Mouse (Mus musculus) hindbrain, embryonic 16.5 days (tissue): ENCODE data around the gene Rnf121. TPM values are rescaled to one million over a fixed set of nuclear protein-coding genes. Genes with fewer than 3 reads are reported as not detected.
"Not testable (repeated sequence)": the region's sequence is repeated elsewhere in the genome, so short reads cannot be mapped to it uniquely, and the experiment has no call there.

ENCODE experiments used
- ATAC-seq: fragments of 200-750 bp; cut with Nextera tagmentation; 2 replicates; pipeline ENCODE4 v1.8.0; 2017; ENCODE audit warnings: moderate TSS enrichment, moderate library complexity
- H3K27ac ChIP-seq: fragments of 300-500 bp; sonication (generic); 2 replicates; pipeline ENCODE4 v1.5.1; 2014; ENCODE audit warnings: low read depth, mild to moderate bottlenecking, control low read depth, low read length, moderate library complexity
- H3K27me3 ChIP-seq: fragments of 300-500 bp; sonication (generic); replicated peaks from 2 replicates; pipeline ENCODE4 v1.6.1; 2014; ENCODE audit warnings: low read length; ENCODE audit not compliant: control insufficient read depth, insufficient read depth
- H3K36me3 ChIP-seq: fragments of 300-500 bp; sonication (generic); 2 replicates; pipeline ENCODE4 v1.6.1; 2014; ENCODE audit warnings: mild to moderate bottlenecking, low read length, moderate library complexity, mixed read lengths; ENCODE audit not compliant: control insufficient read depth, insufficient read depth
- H3K4me1 ChIP-seq: fragments of 300-500 bp; sonication (generic); 2 replicates; pipeline ENCODE4 v1.6.1; 2014; ENCODE audit warnings: low read depth, low read length; ENCODE audit not compliant: control insufficient read depth, insufficient read depth
- H3K4me2 ChIP-seq: fragments of 300-500 bp; sonication (generic); 2 replicates; pipeline ENCODE4 v1.6.1; 2014; ENCODE audit warnings: mild to moderate bottlenecking, low read length, control low read depth, moderate library complexity
- H3K4me3 ChIP-seq: fragments of 300-500 bp; sonication (generic); 2 replicates; pipeline ENCODE4 v1.5.1; 2014; ENCODE audit warnings: mild to moderate bottlenecking, low read length, control low read depth, moderate library complexity
- H3K9ac ChIP-seq: fragments of 300-500 bp; sonication (generic); 2 replicates; pipeline ENCODE4 v1.6.1; 2014; ENCODE audit warnings: low read depth, mild to moderate bottlenecking, control low read depth, low read length, moderate library complexity
- H3K9me3 ChIP-seq: fragments of 300-500 bp; sonication (generic); 2 replicates; pipeline ENCODE4 v1.6.1; 2014; ENCODE audit warnings: mild to moderate bottlenecking, low read length, moderate library complexity; ENCODE audit not compliant: control insufficient read depth
- WGBS: fragments of 180-500 bp; shearing (Covaris S2); extraction: QIAGEN DNeasy Blood & Tissue Kit; methylation state at CpG from one replicate; pipeline ENCODE4 v1.1.7; 2014; 5-methylcytosine and 5-hydroxymethylcytosine counted together
- polyA plus RNA-seq: library from polyadenylated mRNA; unstranded; fragments of >200 nt; fragmentation: Nextera tagmentation; extraction: Ambion mirVana; gene quantifications from 2 replicates; pipeline ENCODE4 v1.2.1, GENCODE M21; 2015

Gene Rnf121
- polyA plus RNA-seq, 1 experiment from 2014 or later = 35.9 TPM

DNA sequence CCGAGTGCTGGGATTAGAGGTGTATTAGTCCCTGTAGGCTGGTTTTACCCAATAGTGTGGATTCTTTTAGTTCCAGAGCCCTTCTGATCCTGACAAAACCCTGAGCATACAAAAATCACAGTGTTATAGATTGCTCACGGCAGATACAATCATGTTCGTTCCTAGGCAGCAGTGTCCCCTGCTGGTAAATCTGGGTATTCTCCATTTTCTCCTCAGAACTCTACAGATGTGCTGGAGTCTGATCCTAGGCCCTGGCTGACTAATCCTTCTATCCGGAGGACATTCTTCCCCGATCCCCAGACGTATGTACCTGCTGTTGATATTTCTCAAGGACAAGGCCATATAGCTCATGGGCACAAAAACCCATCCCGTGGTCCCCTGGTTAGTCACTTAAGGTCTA is 13.2 kb upstream of the Rnf121 start:
- Histone ChIP-seq H3K4me1 (no peaks in the 10 kb centered on the region), H3K27ac (no peak overlapping the region), H3K9ac (no peak overlapping the region), H3K4me3 (no peak overlapping the region), H3K9me3 (no peaks in the 10 kb centered on the region), H3K36me3 (peaks cover 18% of the 10 kb centered on the region), H3K27me3 (no peaks in the 10 kb centered on the region), H3K4me2 (no peak overlapping the region)
- 80% methylated on average over 7 of the region's 7 CpGs for WGBS
- ATAC-seq = 0 out of 2 replicates have a peak, but pooled peaks have one; percentile 64

DNA sequence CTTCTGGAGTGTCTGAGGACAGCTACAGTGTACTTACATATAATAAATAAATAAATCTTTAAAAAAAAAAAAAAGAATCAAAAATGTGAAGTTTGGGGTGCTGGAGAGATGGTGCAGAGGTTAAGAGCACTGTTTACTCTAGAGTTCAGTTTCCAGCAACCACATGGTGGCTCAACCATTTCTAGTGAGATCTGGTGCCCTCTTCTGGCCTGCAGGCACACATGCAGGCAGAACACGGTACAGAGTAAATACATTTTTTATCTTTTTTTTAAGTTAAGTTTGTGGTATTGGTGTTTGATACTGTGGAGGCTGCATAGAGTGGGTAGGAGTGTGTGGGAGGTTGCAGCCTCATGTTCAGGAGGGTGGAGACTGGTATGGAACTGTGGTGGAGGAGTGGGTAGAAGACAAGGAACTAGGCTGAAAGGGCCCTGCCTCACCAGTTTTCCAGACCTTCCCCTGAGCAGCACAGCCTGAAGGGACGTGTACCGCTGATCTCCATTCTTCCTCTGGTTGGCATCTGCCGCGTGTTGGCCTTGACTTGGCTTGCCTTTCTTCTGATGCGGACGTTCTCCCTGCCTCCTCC is 11.5 kb upstream of the Rnf121 start:
- WGBS = 87% methylated on average over 7 of the region's 7 CpGs
- no peak overlapping the region for H3K4me3 ChIP-seq
- no peak for ATAC-seq
- H3K4me2 ChIP-seq = no peak overlapping the region
- H3K4me1 ChIP-seq = no peaks in the 10 kb centered on the region
- no peaks in the 10 kb centered on the region for H3K9me3 ChIP-seq
- H3K27me3 ChIP-seq = no peaks in the 10 kb centered on the region
- H3K36me3 ChIP-seq = peaks cover 20% of the 10 kb centered on the region
- H3K9ac ChIP-seq = no peak overlapping the region
- H3K27ac ChIP-seq = no peak overlapping the region

DNA sequence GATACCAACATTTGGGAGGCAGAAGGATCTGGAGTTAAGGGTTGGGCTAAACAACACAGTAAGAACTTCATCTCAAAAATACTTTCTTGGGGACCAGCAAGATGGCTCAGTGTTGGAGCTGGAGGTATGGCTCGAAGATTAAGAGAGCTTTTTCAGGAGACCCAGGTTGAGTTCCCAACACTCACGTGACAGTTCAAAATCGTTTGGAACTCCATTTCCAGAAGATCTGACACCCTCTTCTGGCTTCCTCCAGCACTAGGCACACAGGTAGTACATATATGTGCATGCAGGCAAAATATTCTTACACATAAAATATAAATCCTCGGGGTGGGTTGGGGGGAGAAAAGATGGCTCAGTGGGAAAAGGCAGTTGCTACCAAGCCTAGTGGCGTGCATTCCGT is 1.1 kb upstream of the Rnf121 start:
- Histone ChIP-seq H3K27me3 (no peaks in the 10 kb centered on the region), H3K27ac (no peak overlapping the region), H3K36me3 (peaks cover 2% of the 10 kb centered on the region), H3K9ac (no peak overlapping the region), H3K4me3 (peak overlapping the region; percentile 77), H3K9me3 (no peaks in the 10 kb centered on the region), H3K4me2 (peak overlapping the region; percentile 66), H3K4me1 (peaks cover 24% of the 10 kb centered on the region)
- no peak for ATAC-seq
- 86% methylated on average over 6 of the region's 6 CpGs for WGBS

DNA sequence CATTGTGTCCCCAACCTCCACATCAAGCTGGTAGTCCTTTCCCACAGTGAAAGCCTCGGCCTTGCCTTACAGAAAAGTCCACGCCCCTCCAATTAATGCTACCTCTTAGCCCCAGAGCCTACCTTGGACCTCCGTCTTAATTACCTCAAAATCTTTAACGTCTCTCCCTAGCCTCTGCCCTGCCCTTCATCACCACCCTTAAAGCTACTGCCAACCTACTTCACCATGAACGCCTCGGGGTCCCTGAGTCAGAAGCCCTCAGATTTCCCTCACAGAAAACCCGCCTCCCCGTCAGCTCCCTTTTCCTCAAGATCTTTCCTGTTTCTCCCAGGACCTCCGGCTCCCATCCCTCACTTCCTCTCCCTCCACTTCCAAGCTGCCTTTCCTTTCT is 619 bp downstream of the Rnf121 start:
- H3K9ac ChIP-seq = peak overlapping the region; percentile 82
- H3K4me3 ChIP-seq = peak overlapping the region; percentile 77
- H3K4me1 ChIP-seq = peaks cover 24% of the 10 kb centered on the region
- H3K27ac ChIP-seq = peak overlapping the region; percentile 80
- no peaks in the 10 kb centered on the region for H3K27me3 ChIP-seq
- no peaks in the 10 kb centered on the region for H3K9me3 ChIP-seq
- H3K36me3 ChIP-seq = no peaks in the 10 kb centered on the region; the same call in 1 of the 2 replicates
- under 1% methylated on average over 9 of the region's 9 CpGs for WGBS
- H3K4me2 ChIP-seq = peak overlapping the region; percentile 82
- ATAC-seq = peak; percentile 51

DNA sequence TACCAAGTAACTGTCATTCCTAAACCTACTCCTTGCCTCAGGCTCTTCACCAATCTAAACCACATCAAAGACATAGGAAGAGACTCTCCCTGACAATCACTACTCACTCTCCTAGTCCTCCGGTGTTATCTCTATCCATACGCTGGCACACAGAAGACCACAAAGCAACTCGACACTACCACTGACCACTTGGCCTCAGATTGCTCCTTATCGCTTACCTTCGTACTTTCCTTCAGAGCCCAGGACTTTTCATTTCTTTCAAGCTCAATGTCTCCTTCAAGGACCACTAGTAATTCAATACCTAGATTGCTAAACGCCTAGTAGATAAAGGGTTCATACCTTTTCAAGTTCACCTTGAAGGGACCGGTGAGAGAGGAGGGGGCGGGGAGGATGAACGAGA is 1.4 kb downstream of the Rnf121 start:
- Histone ChIP-seq H3K4me1 (peaks cover 24% of the 10 kb centered on the region), H3K9ac (no peak overlapping the region), H3K36me3 (peaks cover 6% of the 10 kb centered on the region), H3K4me3 (peak overlapping the region; percentile 77), H3K27ac (no peak overlapping the region), H3K27me3 (no peaks in the 10 kb centered on the region), H3K9me3 (no peaks in the 10 kb centered on the region), H3K4me2 (peak overlapping the region; percentile 82)
- 93% methylated on average over 9 of the region's 9 CpGs for WGBS
- ATAC-seq = no peak

DNA sequence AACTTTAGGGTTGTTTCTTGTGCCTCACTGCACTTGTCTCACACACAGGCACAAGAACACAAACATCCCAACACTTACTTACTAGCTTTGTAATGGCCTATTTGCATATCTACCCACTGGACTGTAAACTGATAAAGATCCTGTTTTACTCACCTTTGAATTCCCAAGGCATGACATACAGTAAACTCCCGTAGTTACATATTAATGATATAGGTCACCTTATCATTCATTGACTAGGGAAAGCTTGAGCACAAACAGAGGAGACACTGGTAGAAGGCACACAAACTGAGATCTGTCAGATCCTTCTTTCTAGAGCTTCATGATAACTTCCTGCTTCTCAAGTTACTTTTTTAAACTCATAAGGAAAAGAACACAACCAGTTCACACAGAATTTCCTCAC is 3.1 kb downstream of the Rnf121 start:
- H3K36me3 ChIP-seq = peaks cover 6% of the 10 kb centered on the region
- H3K4me2 ChIP-seq = no peak overlapping the region
- no peak overlapping the region for H3K27ac ChIP-seq
- no peak for ATAC-seq
- no peak overlapping the region for H3K9ac ChIP-seq
- peaks cover 24% of the 10 kb centered on the region for H3K4me1 ChIP-seq
- no peak overlapping the region for H3K4me3 ChIP-seq
- H3K27me3 ChIP-seq = no peaks in the 10 kb centered on the region
- WGBS = 96% methylated on average over 1 of the region's 1 CpGs
- H3K9me3 ChIP-seq = no peaks in the 10 kb centered on the region

DNA sequence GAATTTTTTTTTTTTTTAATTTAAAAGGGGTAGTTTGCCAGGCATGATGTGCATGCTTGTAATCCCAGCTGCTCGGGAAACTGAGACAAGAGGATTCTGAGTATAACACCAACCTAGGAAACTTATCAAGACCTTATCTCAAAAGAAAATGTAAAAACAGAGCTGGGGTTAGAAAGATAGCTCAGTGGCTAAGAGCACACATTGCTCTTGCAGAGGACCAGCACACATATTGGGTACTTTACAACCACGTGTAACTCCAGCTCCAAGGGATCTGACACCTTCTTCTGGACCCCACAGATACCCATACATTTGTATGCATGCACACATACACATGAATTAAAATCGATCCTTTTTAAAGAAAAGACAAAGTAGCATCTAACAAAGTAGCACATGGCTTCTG is 3.9 kb downstream of the Rnf121 start:
- Histone ChIP-seq H3K4me2 (no peak overlapping the region), H3K9ac (no peak overlapping the region), H3K27me3 (no peaks in the 10 kb centered on the region), H3K4me1 (peaks cover 21% of the 10 kb centered on the region), H3K9me3 (no peaks in the 10 kb centered on the region), H3K36me3 (peaks cover 6% of the 10 kb centered on the region), H3K27ac (no peak overlapping the region), H3K4me3 (no peak overlapping the region)
- WGBS = 95% methylated on average over 3 of the region's 3 CpGs
- ATAC-seq = no peak

DNA sequence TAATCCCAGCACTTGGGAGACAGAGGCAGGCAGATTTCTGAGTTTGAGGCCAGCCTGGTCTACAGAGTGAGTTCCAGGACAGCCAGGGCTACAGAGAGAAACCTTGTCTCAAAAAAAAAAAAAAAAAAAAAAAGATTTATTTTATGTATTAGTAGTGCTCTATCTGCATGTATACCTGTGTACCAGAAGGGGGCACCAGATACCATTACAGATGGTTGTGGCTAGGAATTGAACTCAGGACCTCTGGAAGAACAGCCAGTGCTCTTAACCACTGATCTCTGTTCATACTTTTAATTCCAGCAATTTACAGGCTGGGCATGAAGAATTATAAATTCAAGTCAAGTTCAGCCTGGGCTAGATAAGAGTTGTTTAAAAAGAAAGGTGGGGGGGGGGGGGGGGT is 16.7 kb downstream of the Rnf121 start:
- not testable (repeated sequence) for H3K4me2 ChIP-seq, H3K27me3 ChIP-seq, H3K4me1 ChIP-seq, H3K36me3 ChIP-seq, H3K9ac ChIP-seq, H3K4me3 ChIP-seq, ATAC-seq, H3K9me3 ChIP-seq, H3K27ac ChIP-seq

DNA sequence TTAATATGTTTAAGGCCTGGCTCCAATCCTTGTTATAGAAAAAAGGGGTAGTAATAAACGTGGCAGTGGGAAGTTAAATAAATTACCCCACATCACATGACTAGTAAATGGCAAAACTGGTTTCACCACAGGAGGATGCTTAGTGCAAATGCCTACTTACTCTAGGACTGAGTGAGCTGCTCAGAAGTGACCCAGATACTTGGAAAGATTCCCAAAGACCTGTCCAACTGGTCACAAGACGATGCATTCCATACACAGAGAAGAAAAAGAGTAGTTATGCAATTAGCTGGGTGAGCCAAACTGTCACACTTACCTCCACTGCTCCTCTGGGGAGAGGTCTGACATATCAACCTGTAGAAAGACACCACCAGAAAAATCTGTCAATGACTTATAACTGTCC is 23.0 kb downstream of the Rnf121 start:
- 82% methylated on average over 2 of the region's 2 CpGs for WGBS
- no peaks in the 10 kb centered on the region for H3K4me1 ChIP-seq
- no peaks in the 10 kb centered on the region for H3K27me3 ChIP-seq
- H3K4me2 ChIP-seq = no peak overlapping the region
- H3K36me3 ChIP-seq = peaks cover 17% of the 10 kb centered on the region
- H3K9ac ChIP-seq = no peak overlapping the region
- no peaks in the 10 kb centered on the region for H3K9me3 ChIP-seq
- no peak overlapping the region for H3K27ac ChIP-seq
- no peak overlapping the region for H3K4me3 ChIP-seq
- no peak for ATAC-seq

DNA sequence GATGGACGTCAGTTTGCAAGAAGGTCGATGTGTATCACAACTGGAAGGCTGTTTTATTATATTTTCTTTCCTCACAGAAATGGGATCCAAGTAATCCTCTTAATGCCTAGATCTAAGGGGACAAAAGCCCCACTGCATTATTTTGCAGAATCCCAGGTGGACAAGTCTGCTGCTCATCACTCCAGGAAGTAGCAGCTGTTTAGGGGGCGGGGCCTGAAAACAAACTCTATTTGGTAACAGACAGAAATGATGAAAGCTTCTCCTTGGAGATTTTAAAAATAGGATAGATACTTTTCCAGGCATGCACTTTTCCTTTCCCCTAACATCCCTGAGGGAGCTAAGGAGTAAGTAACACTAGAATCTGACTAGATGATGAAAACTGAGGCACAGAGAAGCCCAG is 28.0 kb downstream of the Rnf121 start:
- ATAC-seq = no peak
- H3K4me3 ChIP-seq = no peak overlapping the region
- no peak overlapping the region for H3K9ac ChIP-seq
- 96% methylated on average over 3 of the region's 3 CpGs for WGBS
- H3K27me3 ChIP-seq = no peaks in the 10 kb centered on the region
- H3K27ac ChIP-seq = no peak overlapping the region
- H3K4me2 ChIP-seq = no peak overlapping the region
- H3K9me3 ChIP-seq = no peaks in the 10 kb centered on the region
- H3K4me1 ChIP-seq = no peaks in the 10 kb centered on the region
- H3K36me3 ChIP-seq = peaks cover 37% of the 10 kb centered on the region
